Mouse (Mus musculus) embryonic stem cell, embryonic (primary cell): ENCODE results near the gene Ccl4.

Experiments
- CTCF ChIA-PET, 4 experiments: fragments of 300-600 bp in 2 of 4; fragments of 350-600 bp in 2 of 4; sonication (Branson Sonifier 250); formaldehyde crosslinking; loops; one replicate each; lab custom pipeline; 2022; ENCODE audit warnings: inconsistent platforms in 2 of 4; lab: Charles Lee
- POLR2A ChIA-PET, 4 experiments: fragments of 300-600 bp in 2 of 4; fragments of 350-600 bp in 2 of 4; sonication (Branson Sonifier 250); formaldehyde crosslinking; loops; one replicate each; lab custom pipeline; 2022; ENCODE audit warnings: antibody characterized with exemption in 4 of 4, inconsistent platforms in 1 of 4; lab: Charles Lee

Ccl4 gene

DNA sequence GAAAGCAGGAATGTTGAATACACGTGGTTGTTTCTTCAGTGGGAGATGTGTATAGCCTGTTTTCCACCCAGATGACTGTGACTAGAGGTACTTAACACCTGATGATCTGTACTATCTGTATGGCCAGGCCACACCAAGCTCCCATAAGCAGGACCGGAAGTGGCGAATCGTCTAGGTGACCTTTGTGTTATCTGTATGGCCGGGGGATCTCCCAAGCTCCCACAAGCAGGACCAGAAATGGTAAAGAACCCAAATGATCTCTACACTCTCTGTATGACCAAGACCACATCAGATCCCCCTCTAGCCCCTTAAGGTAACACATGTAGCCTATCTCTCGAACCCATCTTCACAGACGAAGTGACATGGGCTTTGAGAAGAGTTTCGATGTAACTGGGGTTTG is 7.8 kb upstream of the Ccl4 start:
- ChIA-PET POLR2A (no interaction called here), CTCF (no interaction called here)

DNA sequence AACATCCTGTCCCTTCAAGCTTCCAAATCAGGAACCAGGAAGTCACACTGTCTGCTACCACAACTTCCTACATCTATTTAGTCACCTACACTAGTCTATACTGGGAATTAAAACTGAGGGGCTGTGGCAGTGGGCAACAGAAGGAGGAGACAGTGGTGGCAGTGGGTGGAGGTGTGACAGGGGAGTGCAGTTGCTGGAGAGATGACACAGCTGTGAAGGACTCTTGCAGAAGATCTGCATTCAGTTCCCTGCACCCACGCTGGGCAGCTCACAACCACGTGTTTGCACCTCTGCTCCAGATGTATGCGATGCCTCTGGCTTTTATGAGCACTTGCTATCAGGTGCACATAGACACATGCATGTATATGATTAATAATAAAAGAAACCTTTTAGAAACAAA is 4.9 kb upstream of the Ccl4 start:
- CTCF ChIA-PET, result no interaction called here
- POLR2A ChIA-PET, result interaction anchor here in 1 of 4 experiments (1.1 kb wide), 1 partner anchor 386 kb away, joined by 3 read pairs; no protein-coding TSS in a partner anchor

DNA sequence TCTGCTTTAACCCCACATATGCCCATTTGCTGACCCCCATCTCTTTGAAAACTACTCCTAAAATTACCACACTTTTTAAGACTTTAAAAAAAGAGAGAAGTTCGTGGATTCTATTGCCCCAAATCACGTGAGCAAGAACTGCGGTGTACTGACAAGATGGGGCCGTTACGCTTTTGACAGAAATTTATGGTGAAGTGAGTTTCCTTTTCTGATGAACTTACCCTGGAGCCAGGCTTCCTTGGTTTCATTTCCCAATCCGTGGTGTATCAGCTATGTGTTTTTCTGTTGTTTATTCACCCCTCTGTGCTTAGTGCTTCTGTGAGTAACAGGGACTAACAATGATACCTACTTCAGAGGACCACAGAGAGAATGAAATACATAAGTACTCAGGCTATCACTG is 3.6 kb upstream of the Ccl4 start:
- POLR2A ChIA-PET, result no interaction called here
- CTCF ChIA-PET, result no interaction called here

DNA sequence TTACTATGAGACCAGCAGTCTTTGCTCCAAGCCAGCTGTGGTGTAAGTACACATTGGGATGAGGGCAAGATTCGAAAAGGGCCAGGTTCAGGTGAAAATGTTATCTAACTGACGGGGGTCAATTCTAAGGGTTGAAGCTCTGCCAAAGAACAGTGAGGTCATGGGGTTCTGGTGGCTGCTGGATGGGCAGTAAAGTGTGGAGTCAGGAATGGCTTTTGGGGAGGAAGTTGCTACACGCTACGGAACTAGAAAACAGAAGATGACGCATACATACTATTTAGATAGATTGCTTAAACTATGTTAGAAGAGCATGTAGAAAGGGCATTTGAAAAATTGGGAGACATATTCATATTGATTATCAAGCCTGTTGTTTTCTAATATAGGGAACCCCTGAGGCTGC is 1.1 kb downstream of the Ccl4 start:
- CTCF ChIA-PET, result no interaction called here
- POLR2A ChIA-PET, result no interaction called here

DNA sequence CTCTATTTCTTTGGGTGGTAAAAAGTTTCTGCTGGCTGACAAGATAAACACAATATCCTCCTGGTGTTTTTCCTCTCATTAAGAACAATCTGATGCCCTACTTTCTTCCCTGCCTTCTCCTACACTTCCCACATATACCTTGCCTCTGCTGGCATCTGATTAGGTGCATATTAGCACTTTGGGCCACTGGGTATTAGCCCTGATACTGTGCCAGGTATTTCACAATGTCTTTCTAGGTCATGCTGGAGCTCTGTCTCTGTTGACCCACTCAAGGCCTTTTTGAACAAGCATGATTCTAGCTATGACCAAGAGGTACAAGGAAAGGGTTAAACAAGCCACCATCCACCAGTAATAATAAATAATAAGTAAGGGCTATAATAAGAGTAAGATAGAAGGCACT is 9.4 kb downstream of the Ccl4 start:
- POLR2A ChIA-PET, result no interaction called here
- CTCF ChIA-PET, result no interaction called here

DNA sequence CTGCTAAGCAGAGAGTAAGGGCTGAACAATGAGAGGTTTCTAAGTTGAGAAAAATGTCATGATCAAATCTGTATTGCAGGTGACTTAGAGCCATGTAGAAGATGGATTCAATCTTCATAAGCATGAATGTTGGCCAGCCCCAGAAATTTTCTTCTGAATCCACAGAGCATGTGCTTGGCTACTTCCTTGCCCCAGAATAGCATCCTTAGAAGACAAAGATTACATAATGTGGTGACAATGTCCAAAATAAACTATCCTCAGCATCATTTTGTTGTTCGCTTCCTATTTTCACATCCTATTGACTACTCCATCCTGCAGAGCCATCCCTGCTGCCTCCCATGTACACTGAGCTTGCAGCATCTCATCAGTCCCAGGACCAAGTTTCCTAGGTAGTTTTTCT is 13.3 kb downstream of the Ccl4 start:
- CTCF ChIA-PET, result no interaction called here
- POLR2A ChIA-PET, result interaction anchor here in 1 of 4 experiments (0.7 kb wide), 1 partner anchor 109 kb away, joined by 3 read pairs; no protein-coding TSS in a partner anchor

DNA sequence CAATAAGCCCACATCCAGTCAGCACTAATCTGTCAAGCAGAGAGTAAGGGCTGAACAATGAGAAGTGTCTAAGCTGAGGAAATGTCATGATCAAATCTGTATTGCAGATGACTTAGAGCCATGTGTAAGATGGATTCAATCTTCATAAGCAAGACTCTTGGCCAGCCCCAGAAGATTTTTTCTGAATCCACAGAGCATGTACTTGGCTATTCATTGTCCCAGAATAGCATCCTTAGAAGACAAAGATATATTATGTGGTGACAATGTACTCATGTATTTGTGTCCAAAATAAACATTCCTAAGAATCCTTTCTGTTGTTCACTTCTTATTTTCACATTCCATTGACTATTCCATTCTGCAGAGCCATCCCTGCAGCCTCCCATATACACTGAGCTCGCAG is 27.5 kb downstream of the Ccl4 start:
- ChIA-PET POLR2A (interaction anchor here in 2 of 4 experiments (0.6 kb wide), 2 partner anchors 125 to 695 kb away, joined by 3 read pairs; no protein-coding TSS in a partner anchor), CTCF (no interaction called here)

DNA sequence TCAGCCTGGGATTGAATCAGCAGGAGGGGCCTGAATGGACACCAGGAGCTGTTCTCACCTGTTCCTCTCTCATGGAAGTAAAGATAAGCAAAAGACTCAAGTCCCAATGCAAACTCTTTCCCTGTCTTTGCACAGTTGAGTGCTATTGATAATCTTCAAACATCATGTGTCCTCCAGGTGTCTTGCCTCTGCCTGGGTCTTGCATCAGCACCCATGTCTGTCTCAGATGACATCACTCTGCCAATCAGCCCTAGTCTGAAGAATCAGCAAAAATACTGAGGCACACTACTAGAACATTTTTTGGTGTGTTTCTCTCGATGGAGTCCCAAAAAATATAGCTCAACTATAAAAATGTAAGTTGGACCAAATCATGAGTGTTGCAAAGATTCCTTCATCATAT is 29.6 kb downstream of the Ccl4 start:
- POLR2A ChIA-PET, result interaction anchor here in 1 of 4 experiments (0.6 kb wide), 1 partner anchor 73 kb away, joined by 3 read pairs; no protein-coding TSS in a partner anchor
- CTCF ChIA-PET, result no interaction called here

DNA sequence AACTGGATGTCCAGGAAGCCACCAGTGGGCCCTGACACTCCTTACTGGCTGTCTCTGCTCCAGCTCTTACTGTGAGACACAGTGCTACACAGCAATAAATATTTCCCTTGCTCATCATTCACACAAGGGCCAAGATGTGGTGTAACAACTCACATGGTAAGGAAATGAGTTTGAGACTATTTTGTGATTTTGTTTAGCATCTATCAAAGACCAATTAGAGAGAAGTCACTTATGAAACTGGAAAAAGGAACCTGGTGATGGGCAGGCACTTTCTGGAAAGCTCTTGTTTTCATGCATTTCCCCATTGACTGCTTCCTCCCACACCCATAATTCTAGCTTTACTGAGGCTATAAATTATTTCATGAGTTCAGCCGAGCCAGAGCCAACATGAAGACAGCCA is 41.3 kb downstream of the Ccl4 start, which contains the start of gene Wfdc17:
Gene Wfdc17 (plus strand): TSS at position 287 of the 400 bp plus-strand sequence.
- POLR2A ChIA-PET, result interaction anchor here in 1 of 4 experiments (0.6 to 1.0 kb wide), 2 partner anchors 9 to 42 kb away, joined by 3 read pairs; no protein-coding TSS in a partner anchor
- CTCF ChIA-PET, result interaction anchor here in 1 of 4 experiments (0.8 to 1.2 kb wide), 2 partner anchors 9 to 17 kb away, joined by 4 read pairs; no protein-coding TSS in a partner anchor

DNA sequence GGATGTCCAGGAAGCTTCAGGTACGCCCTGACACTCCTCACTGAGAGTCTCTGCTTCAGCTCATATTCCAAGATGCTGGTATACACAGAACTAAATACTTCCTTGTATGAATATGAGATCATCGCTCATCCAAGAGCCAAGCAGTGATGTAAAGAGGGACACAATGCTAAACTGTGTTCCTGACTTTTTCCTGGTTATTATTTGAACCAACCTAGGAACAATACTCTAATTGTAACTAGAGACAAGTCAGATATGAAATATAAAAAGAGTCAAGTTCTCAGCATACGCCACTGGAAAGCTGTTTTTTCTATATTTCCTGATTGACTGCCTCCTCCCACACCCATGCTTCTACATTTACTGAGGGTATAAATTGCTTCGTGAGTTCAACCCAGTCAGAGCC is 46.3 kb downstream of the Ccl4 start, which contains the start of gene Wfdc18:
Gene Wfdc18 (plus strand): TSS at position 301 of the 400 bp plus-strand sequence.
- ChIA-PET CTCF (no interaction called here), POLR2A (no interaction called here)

DNA sequence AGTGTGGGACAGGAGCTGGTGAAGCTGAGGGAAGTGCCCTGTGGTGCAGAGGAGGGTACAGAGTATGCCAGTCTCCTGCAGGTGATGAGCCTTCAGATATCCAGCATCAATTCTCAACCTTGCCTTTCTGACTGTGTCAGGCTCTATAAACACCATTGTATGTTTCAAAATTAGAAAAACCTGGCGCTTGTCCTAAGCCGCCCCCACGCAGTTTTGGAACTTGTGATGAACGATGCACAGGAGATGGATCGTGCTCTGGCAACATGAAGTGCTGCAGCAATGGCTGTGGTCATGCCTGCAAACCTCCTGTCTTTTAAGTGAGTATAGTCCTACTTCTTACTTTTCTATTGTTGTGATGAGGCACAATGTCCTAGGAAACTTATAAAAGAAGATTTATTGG is 47.3 kb downstream of the Ccl4 start:
- ChIA-PET POLR2A (no interaction called here), CTCF (no interaction called here)

DNA sequence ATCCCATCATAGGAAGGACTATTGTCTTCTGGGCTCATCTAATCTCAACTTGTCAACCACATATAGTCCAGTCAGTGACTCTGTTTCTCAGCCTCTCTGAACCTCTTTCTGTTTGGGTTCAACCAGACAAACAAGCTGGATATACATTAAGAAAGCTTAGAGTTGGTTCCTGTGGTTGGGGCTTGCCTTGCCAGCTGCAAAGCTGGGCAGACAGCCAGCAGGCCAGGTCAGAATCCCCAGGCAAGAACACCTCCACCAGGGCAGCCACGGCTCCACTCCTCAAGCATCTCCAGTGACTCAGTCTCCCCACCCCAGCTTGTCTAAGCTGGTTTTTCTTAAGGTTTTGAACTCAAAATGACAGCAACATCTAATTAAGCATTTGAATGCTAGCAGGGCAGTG is 50.3 kb downstream of the Ccl4 start:
- ChIA-PET CTCF (no interaction called here), POLR2A (no interaction called here)

DNA sequence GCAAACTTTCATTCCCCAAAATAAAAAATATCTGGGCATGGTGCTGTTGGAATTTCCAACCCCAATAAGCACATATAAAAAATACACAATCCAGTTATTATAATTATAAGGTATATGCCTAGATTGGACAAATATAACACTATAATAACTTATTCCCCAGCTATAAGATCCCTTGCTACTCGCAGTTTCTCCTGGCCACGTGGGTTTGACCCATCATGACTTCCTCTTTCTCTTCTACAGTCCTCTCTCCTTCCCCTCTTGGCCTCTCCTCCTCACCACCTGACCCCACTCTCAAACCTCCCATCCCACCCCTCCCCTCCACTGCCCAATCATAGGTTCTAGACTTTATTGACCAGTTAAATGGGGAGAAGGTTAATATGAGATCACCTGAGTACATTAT is 51.5 kb downstream of the Ccl4 start:
- ChIA-PET CTCF (no interaction called here), POLR2A (no interaction called here)
